Mouse (Mus musculus) lung, adult 2 months (tissue): ENCODE measurements around the gene Tmed1. TPM values are rescaled to one million over a fixed set of nuclear protein-coding genes. Genes with fewer than 3 reads are reported as not detected.

Experiments
- DNase-seq: peaks from one replicate; pipeline ENCODE4 v3.0.0; 2022
- H3K4me1 ChIP-seq: fragments of 200-500 bp; 2 replicates; pipeline ENCODE4 v1.6.1; 2011; ENCODE audit warnings: low read length; ENCODE audit not compliant: control insufficient read depth, insufficient read depth
- H3K4me3 ChIP-seq: fragments of 200-500 bp; replicated peaks from 2 replicates; pipeline ENCODE3; 2011; ENCODE audit warnings: low read depth, mild to moderate bottlenecking, control low read depth, low read length; ENCODE audit errors: extremely low read depth
- CTCF ChIP-seq: fragments of 200-500 bp; IDR thresholded peaks from 2 replicates; pipeline ENCODE4 v1.5.1; 2011; ENCODE audit warnings: mild to moderate bottlenecking, low read length, control low read depth; ENCODE audit not compliant: insufficient read depth
- POLR2A ChIP-seq: fragments of 200-500 bp; IDR thresholded peaks from 2 replicates; pipeline ENCODE4 v1.6.1; 2011; ENCODE audit warnings: low read depth, mild to moderate bottlenecking, control low read depth, low read length, borderline replicate concordance; ENCODE audit errors: extremely low read depth
- WGBS: fragments of 180-500 bp; shearing (Covaris S2); methylation state at CpG from one replicate; pipeline ENCODE4 v1.1.7; 2018; 5-methylcytosine and 5-hydroxymethylcytosine counted together
- polyA plus RNA-seq: library from polyadenylated mRNA; depleted of rRNA; stranded (reverse); fragments of >200 nt; gene quantifications from 2 replicates; pipeline ENCODE4 v1.2.3, GENCODE M21; 2012; rRNA removed

Tmed1 gene
- polyA plus RNA-seq, result 26.5 and 28.4 TPM in 2 replicates

- TF ChIP-seq CTCF (no peak), POLR2A (peak; percentile 61; the same call in 1 of the 2 replicates)
- H3K4me3 ChIP-seq, result peak within 1 kb of the TSS; percentile 94
- peak; percentile 95 for DNase-seq
- WGBS, result under 1% methylated on average over 44 of the region's 44 CpGs
- peaks cover 8% of the 10 kb centered on the region; the same call in 1 of the 2 replicates for H3K4me1 ChIP-seq
Observed at GRCm38 (mm10) chr9:21509772-21510688, at the start of gene Tmed1. Gene Tmed1, minus strand, starts transcription at chr9:21510252.

- DNase-seq, result no peak
Observed at GRCm38 (mm10) chr9:21559151-21559550, 49.1 kb upstream of the Tmed1 start.

GRCm38 (mm10) chr9:21558366-21558765, 48.3 kb upstream of the Tmed1 start:
- TF ChIP-seq POLR2A (no peak), CTCF (no peak)
- 0 out of 2 replicates have a peak, but pooled peaks cover 3% of the 10 kb centered on the region for H3K4me1 ChIP-seq
- no peak overlapping the region for H3K4me3 ChIP-seq
- no peak for DNase-seq
- 60% methylated on average over 4 of the region's 4 CpGs for WGBS

More at GRCm38 (mm10) chr9:21559151-21559550, 49.1 kb upstream of the Tmed1 start:
- H3K4me1 ChIP-seq, result 0 out of 2 replicates have a peak, but pooled peaks cover 3% of the 10 kb centered on the region
- H3K4me3 ChIP-seq, result no peak overlapping the region
- 95% methylated on average over 3 of the region's 3 CpGs for WGBS
- TF ChIP-seq CTCF (no peak), POLR2A (no peak)

- Histone ChIP-seq H3K4me1 (0 out of 2 replicates have a peak, but pooled peaks cover 3% of the 10 kb centered on the region), H3K4me3 (no peak overlapping the region)
- WGBS, result 92% methylated on average over 2 of the region's 2 CpGs
- no peak for TF ChIP-seq POLR2A
- TF ChIP-seq CTCF, result no peak
- DNase-seq, result no peak
Observed at GRCm38 (mm10) chr9:21557556-21557955, 47.5 kb upstream of the Tmed1 start.

GRCm38 (mm10) chr9:21556996-21557395, 46.9 kb upstream of the Tmed1 start:
- Histone ChIP-seq H3K4me3 (no peak overlapping the region), H3K4me1 (0 out of 2 replicates have a peak, but pooled peaks cover 3% of the 10 kb centered on the region)
- TF ChIP-seq CTCF (no peak), POLR2A (no peak)
- WGBS, result 79% methylated on average over 2 of the region's 2 CpGs
- no peak for DNase-seq

GRCm38 (mm10) chr9:21555198-21555742, 45.2 kb upstream of the Tmed1 start:
- 0 out of 2 replicates have a peak, but pooled peaks cover 3% of the 10 kb centered on the region for H3K4me1 ChIP-seq
- no peak overlapping the region for H3K4me3 ChIP-seq
- no peak for DNase-seq
- TF ChIP-seq CTCF, result no peak
- TF ChIP-seq POLR2A, result no peak
- 81% methylated on average over 6 of the region's 6 CpGs for WGBS

GRCm38 (mm10) chr9:21553607-21554273, 43.7 kb upstream of the Tmed1 start:
- no peak for DNase-seq
- WGBS, result 79% methylated on average over 6 of the region's 6 CpGs
- TF ChIP-seq POLR2A (no peak), CTCF (no peak)

GRCm38 (mm10) chr9:21551049-21551448, 41.0 kb upstream of the Tmed1 start:
- no peak for DNase-seq
- Histone ChIP-seq H3K4me1 (no peaks in the 10 kb centered on the region; the same call in 1 of the 2 replicates), H3K4me3 (no peak overlapping the region)
- WGBS, result 89% methylated on average over 2 of the region's 2 CpGs
- no peak for TF ChIP-seq CTCF

More at GRCm38 (mm10) chr9:21553607-21554273, 43.7 kb upstream of the Tmed1 start:
- Histone ChIP-seq H3K4me1 (0 out of 2 replicates have a peak, but pooled peaks cover 3% of the 10 kb centered on the region), H3K4me3 (no peak overlapping the region)

- TF ChIP-seq CTCF, result no peak
- no peak for TF ChIP-seq POLR2A
- H3K4me3 ChIP-seq, result peak overlapping the region; percentile 86
- WGBS, result under 1% methylated on average over 54 of the region's 66 CpGs
- peak; percentile 67 for DNase-seq
- no peaks in the 10 kb centered on the region; the same call in 1 of the 2 replicates for H3K4me1 ChIP-seq
Observed at GRCm38 (mm10) chr9:21547075-21547941, 37.3 kb upstream of the Tmed1 start.
